Mouse (Mus musculus): ENCODE data around the gene Mrpl55.

Mrpl55 gene

DNA sequence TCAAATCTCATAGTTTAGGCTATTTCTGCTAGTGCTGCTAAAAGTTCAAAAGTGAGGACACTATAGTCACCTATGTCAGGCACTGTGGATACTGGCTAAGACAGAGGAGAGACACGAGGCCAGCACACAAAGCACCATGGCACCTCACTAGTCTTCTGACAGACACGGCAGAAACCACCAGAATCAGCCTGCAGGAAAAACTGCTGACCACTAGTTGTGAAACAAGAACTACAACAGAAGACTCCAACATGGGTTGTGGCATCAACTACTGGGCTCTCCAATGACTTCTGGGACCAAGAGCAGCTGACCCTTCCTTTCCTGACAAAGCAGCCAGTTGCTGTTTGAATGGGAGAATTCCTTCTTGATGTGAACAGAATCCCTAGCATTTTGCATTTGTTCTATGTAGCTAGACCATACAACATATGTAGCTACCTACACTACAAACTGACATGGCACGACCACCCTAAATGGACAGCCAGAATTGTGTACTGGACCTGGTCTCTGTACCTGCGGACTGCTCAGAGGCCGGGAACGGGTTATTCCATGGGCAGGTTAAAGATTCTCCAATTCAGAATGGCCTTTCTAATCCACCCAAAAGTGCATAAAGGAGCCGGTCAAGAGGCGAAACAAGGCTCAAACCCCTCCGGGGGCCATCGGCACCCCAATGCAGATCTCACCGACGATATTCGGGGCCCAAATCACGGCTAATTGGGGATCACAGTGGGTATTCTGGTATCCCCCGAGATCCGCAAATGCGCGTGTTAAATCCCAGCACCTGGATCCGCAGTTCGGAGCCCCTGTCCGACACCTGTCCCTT is 24.7 kb downstream of the Mrpl55 start:
- ATAC-seq (ENCODE audit: low TSS enrichment): no peak

DNA sequence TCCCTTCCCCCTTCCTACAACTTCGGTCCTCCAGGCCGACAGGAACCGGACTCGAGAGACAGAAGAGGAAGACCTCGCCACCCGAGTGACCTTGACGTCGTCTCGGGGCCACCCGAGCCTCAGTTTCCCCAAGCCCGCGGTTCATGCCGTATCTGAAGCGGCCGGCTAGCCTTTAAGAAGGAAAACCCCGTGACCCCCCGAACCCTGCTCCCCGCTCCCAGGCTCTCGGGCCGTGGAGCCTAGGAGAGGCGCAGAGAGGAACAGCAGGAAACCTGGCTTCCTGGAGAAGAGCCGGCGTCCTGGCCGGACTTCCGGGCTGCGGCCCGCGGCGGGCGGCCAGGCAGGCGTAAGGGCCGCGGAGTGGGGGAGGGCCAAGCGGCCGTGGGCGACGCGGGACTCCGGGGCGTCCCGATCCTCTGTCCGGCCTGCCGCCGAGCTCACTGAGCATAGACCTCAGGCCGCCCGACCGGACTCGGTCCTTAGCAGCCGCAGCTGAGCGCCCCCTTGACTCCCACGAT is 25.4 kb downstream of the Mrpl55 start:
- peak; percentile 52 for ATAC-seq (ENCODE audit: low TSS enrichment)

DNA sequence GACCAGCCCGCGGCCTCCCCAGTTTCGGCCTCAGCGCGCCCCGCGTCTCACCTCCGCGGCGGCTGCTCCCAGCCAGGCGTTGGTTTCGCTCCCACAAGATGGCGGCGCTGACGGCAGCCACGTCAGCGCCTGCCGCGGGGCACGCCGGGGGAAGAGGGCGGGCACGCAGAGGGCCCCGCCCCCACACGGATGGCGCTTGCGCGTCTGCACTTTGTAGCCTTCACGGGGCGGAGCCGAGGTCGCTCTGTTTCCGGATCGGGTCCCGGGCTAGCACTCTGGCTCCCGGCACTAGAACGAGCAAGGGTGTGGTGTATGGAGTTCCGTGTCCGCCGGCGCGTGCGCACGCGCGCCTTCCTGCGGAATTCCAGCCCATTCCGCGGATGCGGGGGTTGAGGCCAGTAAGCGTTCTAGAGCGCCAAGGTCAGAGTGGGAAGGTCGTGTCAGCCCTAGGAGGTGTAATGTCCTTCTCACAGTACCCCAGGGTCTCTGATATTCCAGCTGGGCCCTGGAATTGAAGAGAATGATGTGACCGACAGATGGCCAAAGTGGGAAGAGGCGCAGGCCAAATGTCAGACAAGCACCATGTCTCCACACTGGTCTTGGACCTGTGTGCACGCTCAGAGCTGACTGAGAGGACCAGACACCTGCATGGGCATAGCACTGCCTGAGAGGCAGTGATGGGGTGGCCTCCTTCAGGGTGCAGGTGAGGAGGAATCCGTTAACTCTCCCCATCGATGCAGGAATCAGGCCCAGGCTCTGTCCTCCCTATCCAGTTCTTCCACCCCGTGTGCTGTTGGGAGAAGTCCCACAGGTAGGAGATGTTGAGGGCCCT is 26.1 kb downstream of the Mrpl55 start, which contains the start of gene Arf1:
Gene Arf1, minus strand, starts transcription at position 149 of the 832 bp plus-strand sequence.
- ATAC-seq (ENCODE audit: low TSS enrichment): peak; percentile 90

DNA sequence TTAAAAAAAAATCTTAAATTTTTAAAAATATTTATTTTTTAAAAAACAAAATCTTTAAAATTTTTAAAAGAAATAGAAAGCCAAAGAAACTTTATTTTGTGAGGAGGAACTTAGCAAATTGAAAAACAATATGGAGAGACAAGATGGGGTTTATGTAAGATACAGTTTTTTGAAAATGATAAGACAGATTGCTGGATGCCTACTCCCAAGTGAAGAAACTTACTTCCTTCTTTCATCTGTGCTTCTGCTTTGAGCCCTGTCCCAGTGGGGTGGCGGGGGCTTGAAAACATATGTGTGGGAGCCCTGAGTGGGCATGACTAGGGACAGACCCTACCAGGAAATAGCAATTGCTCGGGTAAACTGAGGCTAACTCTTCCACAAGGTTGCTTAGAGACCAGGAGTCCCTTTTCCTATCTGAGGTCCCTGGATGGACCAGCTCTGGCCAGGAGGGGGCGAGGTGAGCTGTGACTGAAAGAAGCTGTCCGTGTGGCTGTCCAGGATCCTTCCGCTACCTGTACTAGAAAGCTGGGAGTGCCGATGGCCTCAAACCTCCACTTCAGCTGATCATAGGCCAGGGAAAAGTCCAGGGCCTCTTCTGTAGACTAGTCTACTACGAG is 28.0 kb downstream of the Mrpl55 start:
- ATAC-seq (ENCODE audit: low TSS enrichment): 0 out of 2 replicates have a peak, but pooled peaks have one; percentile 29

DNA sequence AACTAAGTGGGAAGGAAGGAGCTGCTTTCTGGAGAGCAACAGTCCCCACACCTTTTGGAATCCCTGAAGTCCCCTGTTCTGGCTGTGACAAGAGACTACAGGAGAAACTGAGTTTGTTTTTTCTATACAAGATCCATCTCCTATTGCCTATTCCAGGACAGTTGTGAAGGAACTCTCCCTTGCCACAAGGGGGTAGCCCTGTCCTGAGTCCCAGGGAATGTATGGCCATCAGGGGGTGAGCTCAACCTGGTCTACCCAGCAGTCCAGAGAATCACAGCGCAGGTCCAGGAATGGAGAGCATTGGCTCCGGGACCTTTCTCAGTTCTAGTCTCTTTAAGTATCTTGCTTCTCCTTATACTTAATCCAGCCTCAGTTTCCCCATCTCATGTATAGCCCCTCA is 30.5 kb downstream of the Mrpl55 start:
- no peak for ATAC-seq (ENCODE audit: low TSS enrichment)

DNA sequence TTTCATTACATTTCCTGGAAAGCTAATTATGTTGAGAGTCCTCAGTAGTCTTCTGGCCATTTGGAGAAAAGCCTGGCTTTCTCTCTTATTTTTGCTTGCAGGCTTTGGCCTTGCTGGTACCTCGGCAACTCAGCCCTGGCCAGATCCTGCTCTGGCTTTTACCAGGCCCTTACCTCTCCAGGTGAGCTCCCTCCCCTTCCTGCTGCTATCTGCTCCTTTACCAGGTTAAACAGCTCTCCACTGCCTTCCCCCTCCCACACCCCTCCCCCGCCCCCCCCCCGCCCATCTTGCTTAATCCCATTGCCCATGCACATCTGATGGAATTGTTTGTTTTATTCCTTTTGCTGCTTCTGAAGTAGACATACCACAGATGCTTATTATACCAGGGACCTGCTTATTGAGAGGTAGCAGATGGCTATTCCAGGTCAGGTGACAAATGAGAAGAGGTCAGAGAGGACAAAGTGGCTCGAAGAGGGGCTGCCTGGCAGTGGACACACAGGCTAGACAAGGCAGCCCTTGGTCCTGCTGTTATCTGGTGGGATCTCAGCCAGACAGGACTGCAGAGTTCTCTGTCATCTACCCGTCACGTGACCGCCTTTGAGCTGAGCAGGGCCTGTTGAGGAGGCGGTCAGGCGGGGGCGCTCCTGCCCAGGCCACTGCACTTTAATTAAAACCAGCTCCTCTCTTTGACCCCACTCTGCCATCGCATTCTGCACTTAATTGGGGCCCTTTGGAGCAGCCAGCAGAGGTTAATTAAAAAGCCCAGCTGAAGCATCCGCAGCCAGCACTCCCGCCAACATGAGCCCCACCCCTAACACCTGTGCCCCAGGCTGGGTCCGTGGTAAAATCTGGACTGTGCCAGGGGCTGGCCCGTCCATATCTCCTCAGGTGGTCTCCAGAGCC is 36.5 kb downstream of the Mrpl55 start:
- no peak for ATAC-seq (ENCODE audit: low TSS enrichment)

DNA sequence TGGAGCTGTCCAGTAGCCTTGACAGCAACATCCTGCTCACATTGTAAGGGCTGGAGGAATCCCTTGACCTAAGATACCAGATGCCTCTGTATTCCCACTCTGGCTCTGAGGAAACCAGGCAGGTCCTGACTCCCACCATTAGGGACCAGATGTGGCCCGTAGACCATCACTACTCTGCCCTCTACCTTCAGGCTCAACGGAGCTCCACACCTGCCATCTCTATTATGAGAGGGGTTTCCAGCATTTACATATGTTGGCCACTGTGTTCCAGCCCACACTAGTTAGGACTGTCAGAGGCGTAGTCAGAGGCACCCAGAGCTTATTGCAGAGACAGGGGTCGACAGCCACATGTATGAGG is 37.1 kb downstream of the Mrpl55 start:
- ATAC-seq (ENCODE audit: low TSS enrichment): no peak

DNA sequence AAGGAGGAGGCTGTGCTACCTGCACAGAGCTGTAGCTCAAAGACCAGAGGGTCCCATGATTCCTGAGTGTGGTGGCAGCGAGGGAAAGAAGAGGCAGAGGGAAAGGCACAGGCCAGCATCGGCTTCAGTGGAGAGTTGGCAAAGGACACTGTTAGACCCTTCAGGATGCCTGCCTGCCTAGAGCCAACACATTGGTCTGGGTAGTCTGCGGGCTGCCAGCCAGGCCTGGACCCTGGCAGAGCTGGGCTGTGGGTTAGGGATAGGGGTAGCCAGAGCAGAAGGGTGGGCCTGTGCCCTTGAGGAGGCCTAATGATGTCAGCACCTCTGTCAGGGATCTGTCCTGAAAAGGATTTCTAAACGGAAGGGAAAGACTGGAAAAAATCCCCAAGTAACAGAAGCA is 37.5 kb downstream of the Mrpl55 start:
- ATAC-seq (ENCODE audit: low TSS enrichment): no peak

DNA sequence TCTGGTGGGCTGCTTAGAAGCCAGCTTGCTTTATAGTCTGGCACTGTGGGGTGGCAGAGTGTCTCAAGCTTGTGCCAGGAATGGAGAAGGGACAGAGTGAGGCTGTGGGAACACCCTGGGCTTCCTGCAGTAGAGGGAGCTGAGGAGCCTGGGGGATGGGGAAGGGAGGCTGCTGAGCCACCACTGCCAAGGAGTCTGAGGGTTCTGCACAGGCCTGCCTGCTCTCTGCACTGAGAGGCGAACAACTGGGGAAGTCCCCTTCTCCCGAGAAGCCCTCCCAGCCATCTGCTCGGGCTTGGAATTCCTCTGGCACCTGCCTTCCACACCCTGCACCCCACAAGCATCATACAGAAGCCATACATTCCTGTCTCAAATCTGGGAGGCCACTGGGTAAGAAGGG is 39.6 kb downstream of the Mrpl55 start:
- peak; percentile 57 for ATAC-seq (ENCODE audit: low TSS enrichment)

DNA sequence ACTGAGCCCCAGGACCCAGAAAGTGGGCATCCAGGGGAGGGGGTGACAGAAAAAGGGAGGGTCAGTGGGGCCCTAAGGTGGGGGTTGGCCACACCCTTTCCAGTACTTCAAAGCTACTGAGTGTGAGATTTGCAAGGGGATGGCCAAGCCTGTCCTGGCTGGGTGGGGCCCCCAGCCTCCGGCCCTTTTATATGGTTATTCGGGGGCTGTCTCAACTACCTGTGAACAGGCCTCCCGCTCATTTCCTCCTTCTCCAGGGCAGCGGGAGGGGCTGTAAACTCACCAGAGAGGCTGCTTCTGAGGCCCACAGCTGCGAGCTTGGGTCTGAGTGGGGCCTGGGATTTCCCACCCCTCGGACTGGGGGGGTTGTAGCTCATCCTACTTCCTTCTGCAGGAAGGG is 41.6 kb downstream of the Mrpl55 start:
- ATAC-seq (ENCODE audit: low TSS enrichment): no peak

DNA sequence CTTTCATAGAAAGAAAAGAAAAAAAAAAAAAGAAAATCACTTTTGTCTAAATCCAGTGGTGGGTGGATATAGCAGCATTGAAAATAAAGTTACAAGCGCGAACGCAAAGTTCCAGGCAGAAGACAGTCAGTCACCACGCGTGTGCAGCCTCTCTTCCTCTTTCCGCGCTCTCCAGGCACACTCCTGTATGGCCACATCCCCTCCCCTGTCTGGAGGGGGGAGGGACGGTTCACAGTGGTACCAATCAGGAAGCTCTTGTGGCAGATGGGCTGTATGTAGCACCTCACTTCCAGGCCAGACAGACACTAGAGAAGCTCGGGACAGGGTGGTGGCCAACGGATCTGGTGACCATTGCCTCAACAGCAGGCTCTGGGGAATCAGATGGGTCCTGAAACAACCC is 45.8 kb downstream of the Mrpl55 start:
- no peak for ATAC-seq (ENCODE audit: low TSS enrichment)
